Mouse (Mus musculus) myocyte (in vitro differentiated cells): ENCODE results near the gene Dnaic1. TPM values are rescaled to one million over a fixed set of nuclear protein-coding genes. Genes with fewer than 3 reads are reported as not detected.

Source experiments
- H3K27me3 ChIP-seq: one replicate; pipeline ENCODE4 v1.6.1; 2011; ENCODE audit not compliant: control insufficient read depth, insufficient read depth, insufficient read length
- H3K36me3 ChIP-seq: one replicate; pipeline ENCODE4 v1.6.1; 2011; ENCODE audit not compliant: control insufficient read depth, insufficient read depth
- H3K4me2 ChIP-seq: one replicate; pipeline ENCODE4 v1.6.1; 2011; ENCODE audit warnings: low read depth, control low read depth
- H3K4me3 ChIP-seq: one replicate; pipeline ENCODE4 v1.5.1; 2011; ENCODE audit warnings: mild to moderate bottlenecking, control low read depth, moderate library complexity
- H3K79me2 ChIP-seq: one replicate; pipeline ENCODE4 v1.6.1; 2011; ENCODE audit not compliant: control insufficient read depth, insufficient read depth
- H3ac ChIP-seq: one replicate; pipeline ENCODE4 v1.6.1; 2011; ENCODE audit not compliant: control insufficient read depth, insufficient read length
- CEBPB ChIP-seq: IDR thresholded peaks from 2 replicates; pipeline ENCODE4 v1.6.1; 2011; ENCODE audit warnings: mild to moderate bottlenecking, moderate library complexity; ENCODE audit not compliant: poor library complexity, insufficient read depth, severe bottlenecking
- E2F4 ChIP-seq: IDR thresholded peaks from one replicate; pipeline ENCODE4 v1.6.1; 2011; ENCODE audit warnings: mild to moderate bottlenecking, control low read depth, moderate library complexity; ENCODE audit not compliant: insufficient read depth
- MAX ChIP-seq: IDR thresholded peaks from one replicate; pipeline ENCODE4 v1.6.1; 2011; ENCODE audit warnings: low read depth, mild to moderate bottlenecking, control low read depth
- MYOD1 ChIP-seq, 3 experiments: IDR thresholded peaks; one replicate each; pipeline ENCODE4 v1.6.1; 2011; ENCODE audit warnings: control low read depth in 2 of 3, low read depth in 2 of 3, mild to moderate bottlenecking in 2 of 3, moderate library complexity in 1 of 3; ENCODE audit not compliant: insufficient read length in 2 of 3, control insufficient read depth in 1 of 3
- MYOG ChIP-seq, 3 experiments: IDR thresholded peaks; one replicate each; pipeline ENCODE4 v1.6.1; 2011; ENCODE audit warnings: control low read depth in 2 of 3, low read depth in 2 of 3, mild to moderate bottlenecking in 2 of 3; ENCODE audit not compliant: insufficient read length in 2 of 3, control insufficient read depth in 1 of 3, insufficient read depth in 1 of 3
- POLR2A ChIP-seq: IDR thresholded peaks from one replicate; pipeline ENCODE4 v1.6.1; 2011; ENCODE audit warnings: low read depth, mild to moderate bottlenecking, control low read depth, moderate library complexity; ENCODE audit not compliant: insufficient read length
- POLR2AphosphoS2 ChIP-seq: IDR thresholded peaks from one replicate; pipeline ENCODE4 v1.6.1; 2011; ENCODE audit warnings: low read depth, control low read depth; ENCODE audit not compliant: insufficient read length
- REST ChIP-seq: IDR thresholded peaks from one replicate; pipeline ENCODE4 v1.6.1; 2011; ENCODE audit warnings: mild to moderate bottlenecking, control low read depth, moderate library complexity; ENCODE audit not compliant: insufficient read depth, insufficient read length
- SRF ChIP-seq: IDR thresholded peaks from one replicate; pipeline ENCODE4 v1.6.1; 2011; ENCODE audit warnings: low read depth; ENCODE audit not compliant: control insufficient read depth, insufficient read length
- TCF12 ChIP-seq: IDR thresholded peaks from one replicate; pipeline ENCODE4 v1.6.1; 2011; ENCODE audit warnings: mild to moderate bottlenecking, control low read depth; ENCODE audit not compliant: poor library complexity, insufficient read depth, severe bottlenecking
- TCF3 ChIP-seq: IDR thresholded peaks from one replicate; pipeline ENCODE4 v1.6.1; 2011; ENCODE audit warnings: low read depth, control low read depth; ENCODE audit not compliant: insufficient read length
- USF1 ChIP-seq: IDR thresholded peaks from one replicate; pipeline ENCODE4 v1.6.1; 2011; ENCODE audit warnings: low read depth, mild to moderate bottlenecking, control low read depth, moderate library complexity
- polyA plus RNA-seq: library from polyadenylated mRNA; unstranded; fragments of >200 nt; fragmentation: generic; extraction: Trizol; gene quantifications from one replicate; pipeline ENCODE4 v1.2.1, GENCODE M21; 2012; ENCODE audit warnings: missing spikeins

Gene Dnaic1
- polyA plus RNA-seq, 1 experiment = 0.08 TPM

DNA sequence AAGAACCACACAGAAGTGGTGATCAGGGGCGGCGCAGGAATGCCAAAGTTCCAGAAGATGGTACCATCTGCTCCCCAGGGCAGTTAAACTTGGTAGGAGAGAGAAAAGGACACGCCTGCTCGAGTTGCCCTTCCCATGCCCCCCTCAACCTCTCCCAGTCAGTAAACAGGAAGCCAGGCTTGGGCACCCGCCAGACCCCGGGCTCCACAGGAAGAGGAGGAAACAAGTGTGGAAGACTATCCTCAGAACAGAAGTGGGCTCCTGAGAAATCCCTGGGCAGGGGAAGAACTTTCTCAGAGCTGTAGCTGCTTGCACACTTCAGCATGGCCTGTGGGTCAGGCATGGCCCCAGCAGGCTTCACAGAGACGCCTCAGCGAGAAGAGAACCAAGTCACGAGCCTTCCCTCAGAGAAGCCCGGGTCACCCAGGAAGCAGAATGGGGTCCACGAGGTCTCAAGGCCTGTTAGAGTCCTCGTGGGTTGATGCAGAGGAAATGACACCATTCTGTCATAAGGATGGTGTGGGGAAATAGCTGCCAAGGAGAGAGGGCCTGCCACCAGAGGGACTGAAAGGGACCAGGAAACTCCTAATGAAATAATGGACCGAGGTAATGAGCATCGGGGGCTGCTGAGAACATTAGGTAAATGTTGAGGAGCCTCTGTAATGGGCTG is 14.4 kb upstream of the Dnaic1 start:
- Histone ChIP-seq H3K4me2 (no peak overlapping the region), H3K36me3 (no peaks in the 10 kb centered on the region), H3K4me3 (no peak overlapping the region), H3K79me2 (no peaks in the 10 kb centered on the region), H3ac (no peak overlapping the region), H3K27me3 (no peaks in the 10 kb centered on the region)
- TF ChIP-seq USF1 (no peak), TCF3 (no peak), TCF12 (no peak), SRF (no peak)

DNA sequence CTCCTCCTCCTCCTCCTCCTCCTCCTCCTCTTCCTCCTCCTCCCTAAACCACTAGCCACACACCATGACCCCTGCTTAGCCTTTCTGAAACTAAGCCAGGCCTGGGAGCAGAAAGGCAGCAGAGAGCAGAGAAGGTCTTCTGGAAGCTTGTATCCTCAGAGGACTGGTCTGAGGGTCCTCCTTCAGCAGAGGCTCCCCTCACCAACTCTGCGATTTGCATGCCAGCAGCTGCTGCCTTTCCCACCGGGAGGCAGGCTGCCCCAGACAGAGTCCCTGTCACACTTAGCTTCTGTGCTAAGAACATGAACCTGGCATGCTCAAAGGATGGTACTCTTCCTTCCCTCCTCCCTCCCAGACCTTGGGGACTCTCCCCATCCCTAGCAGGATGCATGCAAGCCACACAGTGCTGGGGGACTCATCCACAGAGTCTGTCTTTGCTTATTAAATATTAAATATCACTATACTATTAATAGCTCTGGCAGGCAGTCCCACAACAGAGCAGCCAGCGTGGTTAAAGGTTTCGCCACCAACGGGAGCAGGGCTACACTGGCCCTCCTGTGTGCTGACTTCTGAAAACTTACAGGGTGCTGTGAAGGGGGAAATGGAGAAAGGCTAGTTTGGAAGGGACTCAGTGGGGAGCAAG is 13.1 kb upstream of the Dnaic1 start:
- TF ChIP-seq POLR2AphosphoS2 = no peak
- no peak for TF ChIP-seq TCF3
- no peak for TF ChIP-seq POLR2A
- no peak for TF ChIP-seq REST
- TF ChIP-seq USF1 = no peak
- no peak for TF ChIP-seq TCF12
- TF ChIP-seq CEBPB = no peak
- TF ChIP-seq E2F4 = no peak
- TF ChIP-seq SRF = no peak
- TF ChIP-seq MYOG (IDR thresholded peaks at IDR 0.05; ENCODE audit: control insufficient read depth in 1 of 3, insufficient read depth in 1 of 3, insufficient read length in 2 of 3, low read depth in 2 of 3) = no peak
- Histone ChIP-seq H3K36me3 (no peaks in the 10 kb centered on the region), H3K4me3 (no peak overlapping the region)

GRCm38 (mm10) chr4:41557092-41557491 is 12.5 kb upstream of the Dnaic1 start:
- Histone ChIP-seq H3K27me3 (no peaks in the 10 kb centered on the region), H3K4me2 (no peak overlapping the region), H3K36me3 (no peaks in the 10 kb centered on the region), H3ac (no peak overlapping the region), H3K79me2 (no peaks in the 10 kb centered on the region), H3K4me3 (no peak overlapping the region)
- no peak for TF ChIP-seq POLR2AphosphoS2
- no peak for TF ChIP-seq USF1
- no peak for TF ChIP-seq CEBPB
- TF ChIP-seq E2F4 = no peak
- no peak for TF ChIP-seq REST
- TF ChIP-seq TCF3 = no peak
- TF ChIP-seq SRF = no peak
- TF ChIP-seq MYOG (IDR thresholded peaks at IDR 0.05; ENCODE audit: control insufficient read depth in 1 of 3, insufficient read depth in 1 of 3, insufficient read length in 2 of 3, low read depth in 2 of 3) = no peak
- TF ChIP-seq POLR2A = no peak
- no peak for TF ChIP-seq MAX
- no peak for TF ChIP-seq MYOD1 (IDR thresholded peaks at IDR 0.05; ENCODE audit: control insufficient read depth in 1 of 3, insufficient read length in 2 of 3, low read depth in 2 of 3)
- no peak for TF ChIP-seq TCF12

More for the DNA sequence above, 13.1 kb upstream of the Dnaic1 start:
- H3ac ChIP-seq = no peak overlapping the region
- no peak overlapping the region for H3K4me2 ChIP-seq
- H3K79me2 ChIP-seq = no peaks in the 10 kb centered on the region
- H3K27me3 ChIP-seq = no peaks in the 10 kb centered on the region

- H3ac ChIP-seq = no peak overlapping the region
- H3K79me2 ChIP-seq = no peaks in the 10 kb centered on the region
- no peak for TF ChIP-seq SRF
- no peak for TF ChIP-seq REST
- TF ChIP-seq TCF3 = no peak
- TF ChIP-seq MYOG (IDR thresholded peaks at IDR 0.05; ENCODE audit: control insufficient read depth in 1 of 3, insufficient read depth in 1 of 3, insufficient read length in 2 of 3, low read depth in 2 of 3) = no peak
- TF ChIP-seq CEBPB = no peak
- no peak for TF ChIP-seq E2F4
- TF ChIP-seq TCF12 = no peak
- no peak for TF ChIP-seq MAX
- TF ChIP-seq POLR2A = no peak
- no peak for TF ChIP-seq USF1
- no peak for TF ChIP-seq MYOD1 (IDR thresholded peaks at IDR 0.05; ENCODE audit: control insufficient read depth in 1 of 3, insufficient read length in 2 of 3, low read depth in 2 of 3)
- no peak for TF ChIP-seq POLR2AphosphoS2
- no peak overlapping the region for H3K4me3 ChIP-seq
- no peak overlapping the region for H3K4me2 ChIP-seq
- no peaks in the 10 kb centered on the region for H3K27me3 ChIP-seq
- no peaks in the 10 kb centered on the region for H3K36me3 ChIP-seq
These were observed 6.3 kb upstream of the Dnaic1 start for GRCm38 (mm10) chr4:41563297-41563696.
